Mouse (Mus musculus) layer of hippocampus, adult 9-10 months (tissue): ENCODE data around the gene Olfr164.

Experiments
- DNase-seq: peaks from one replicate; pipeline ENCODE4 v3.0.0; 2022; ENCODE audit warnings: low spot score

Olfr164 gene

GRCm38 (mm10) chr16:19313964-19314363 is at the start of gene Olfr164:
Gene Olfr164 (minus strand): TSS chr16:19314064.
- DNase-seq, result no peak

DNA sequence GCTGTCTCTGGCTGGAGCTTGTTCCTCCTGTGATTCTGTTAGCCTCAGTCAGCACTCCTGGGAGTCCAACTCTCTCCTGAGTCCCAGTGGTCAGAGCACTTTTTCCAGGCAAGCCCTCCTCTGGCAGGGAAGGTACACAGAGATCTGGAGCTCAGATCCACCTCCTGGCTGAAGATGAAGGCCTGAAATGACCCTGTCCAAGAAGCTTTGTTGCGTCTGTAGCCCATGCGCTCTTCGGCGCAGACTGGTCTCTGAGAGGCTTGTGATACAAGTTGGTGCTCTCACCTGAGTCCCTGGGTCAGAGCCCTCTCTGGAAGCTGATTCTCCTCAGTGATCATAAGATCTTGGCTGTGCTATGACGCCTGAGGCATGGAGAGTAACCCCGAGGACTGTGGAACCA is 35.2 kb upstream of the Olfr164 start:
- DNase-seq, result no peak

DNA sequence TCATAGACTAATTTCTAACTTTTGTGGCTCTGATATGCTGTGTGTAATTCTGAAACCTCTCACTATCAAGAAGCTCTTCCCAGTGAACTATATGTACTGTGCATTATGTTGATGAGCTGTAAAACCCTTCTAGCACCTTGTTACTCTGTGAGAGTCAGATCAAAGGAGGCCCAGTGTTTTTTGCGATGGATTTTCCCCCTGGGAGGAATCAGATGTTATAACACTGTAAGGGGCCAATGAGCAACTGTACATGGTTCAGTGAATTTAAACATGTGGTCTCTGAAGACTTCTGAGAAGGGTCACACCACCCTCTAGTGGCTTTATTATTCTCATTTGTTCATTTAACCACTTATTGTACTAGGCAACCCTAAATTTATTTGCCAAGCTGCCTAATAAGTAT is 50.6 kb downstream of the Olfr164 start:
- no peak for DNase-seq

DNA sequence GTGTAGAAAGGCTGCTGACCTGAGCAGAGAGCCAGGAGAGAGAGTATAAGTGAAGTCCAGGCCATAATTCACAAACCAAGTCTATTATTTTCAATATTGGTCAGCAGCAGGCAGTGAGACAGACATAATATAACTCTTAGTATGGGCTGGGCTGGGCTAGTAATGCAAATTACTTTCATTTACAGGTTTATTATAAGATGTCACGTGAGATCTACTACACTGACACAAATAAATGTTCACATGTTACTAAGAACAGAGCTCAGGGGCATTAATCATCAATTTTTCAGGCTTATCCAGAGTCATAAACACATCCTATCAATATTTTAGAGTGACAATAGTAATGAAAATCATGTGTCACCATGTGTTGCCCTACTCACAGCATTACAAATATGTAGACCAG is 53.1 kb downstream of the Olfr164 start:
- DNase-seq, result no peak

GRCm38 (mm10) chr16:19245835-19246234 is 68.0 kb downstream of the Olfr164 start:
- DNase-seq, result no peak

DNA sequence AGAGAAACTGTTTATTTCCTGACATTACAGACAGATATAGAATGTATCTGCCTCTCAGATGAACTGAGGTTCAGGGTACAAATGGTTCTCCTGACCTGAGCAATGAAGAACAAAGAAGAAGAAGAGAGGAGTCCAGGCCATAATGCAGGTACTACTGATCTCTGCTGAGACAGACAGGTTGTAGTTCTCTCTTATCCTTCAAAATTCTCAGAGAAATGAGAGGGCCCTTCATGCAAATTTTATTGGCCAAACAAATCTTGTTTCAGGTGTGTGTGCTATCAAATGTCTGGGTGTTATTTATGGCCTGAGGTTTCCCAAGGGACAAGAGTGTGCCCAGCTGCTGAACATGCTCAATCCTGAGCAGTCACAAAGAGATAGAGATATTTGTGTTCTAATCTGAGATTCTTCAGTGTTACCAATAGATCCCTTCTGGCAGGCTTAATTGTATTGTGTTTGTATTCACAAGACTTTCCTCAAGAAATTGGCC is 72.3 kb downstream of the Olfr164 start:
- no peak for DNase-seq

DNA sequence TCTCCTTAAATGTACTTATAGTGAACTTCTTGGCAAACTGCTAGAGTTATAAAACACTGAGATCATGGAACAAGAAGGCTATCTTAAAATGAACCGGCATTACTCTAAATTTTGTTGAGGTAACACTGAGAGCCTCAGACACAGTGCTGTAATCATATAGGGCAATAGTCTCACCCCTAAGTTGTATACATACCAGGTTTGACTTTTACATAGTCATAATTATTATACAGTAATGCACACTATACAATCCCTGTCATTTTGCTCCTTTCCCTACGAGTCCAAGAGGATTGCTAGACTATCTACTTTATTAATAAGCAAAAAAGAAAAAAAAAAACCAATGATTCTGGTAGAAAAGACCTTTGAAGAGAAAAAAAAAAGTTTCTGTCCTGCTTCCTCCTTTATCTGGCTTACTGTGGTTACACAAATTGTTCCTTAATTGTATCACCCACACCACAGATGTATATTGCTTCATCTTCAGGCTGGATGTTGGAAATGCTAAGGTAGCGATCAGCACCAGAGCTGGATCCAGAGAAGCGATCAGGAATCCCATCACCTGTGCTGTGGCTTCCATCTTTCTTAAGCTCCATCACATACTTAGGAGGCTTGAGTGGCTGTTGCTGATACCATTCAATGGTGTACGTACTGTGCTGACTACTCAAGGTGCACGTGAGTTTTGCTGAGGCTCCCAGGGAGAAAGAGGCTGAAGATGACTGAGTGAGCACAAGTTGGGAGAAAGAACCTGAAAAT is 72.9 kb downstream of the Olfr164 start:
- no peak for DNase-seq

DNA sequence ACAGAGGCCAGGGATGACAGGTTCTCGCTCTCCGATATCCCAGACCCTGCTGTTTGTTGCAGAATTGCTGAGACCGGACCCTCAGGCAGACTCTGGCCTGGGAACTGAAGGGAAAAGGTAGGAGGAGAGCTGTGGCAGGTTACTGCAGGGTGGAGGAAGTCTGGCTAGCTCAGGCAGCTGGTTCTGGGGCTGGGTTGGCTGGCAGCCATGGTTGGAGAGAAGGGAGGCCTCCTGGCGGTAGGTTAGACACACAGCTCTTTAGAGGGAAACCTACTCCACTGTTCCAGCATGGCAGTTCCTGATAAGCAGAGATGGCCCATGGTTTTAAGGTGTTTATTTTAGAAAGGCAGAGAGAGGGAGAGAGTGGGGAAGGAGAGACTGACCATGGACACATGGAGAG is 77.1 kb downstream of the Olfr164 start:
- DNase-seq, result no peak
